23 mouse cellular contexts compared by ENCODE assay signal in the genomic region with DNA sequence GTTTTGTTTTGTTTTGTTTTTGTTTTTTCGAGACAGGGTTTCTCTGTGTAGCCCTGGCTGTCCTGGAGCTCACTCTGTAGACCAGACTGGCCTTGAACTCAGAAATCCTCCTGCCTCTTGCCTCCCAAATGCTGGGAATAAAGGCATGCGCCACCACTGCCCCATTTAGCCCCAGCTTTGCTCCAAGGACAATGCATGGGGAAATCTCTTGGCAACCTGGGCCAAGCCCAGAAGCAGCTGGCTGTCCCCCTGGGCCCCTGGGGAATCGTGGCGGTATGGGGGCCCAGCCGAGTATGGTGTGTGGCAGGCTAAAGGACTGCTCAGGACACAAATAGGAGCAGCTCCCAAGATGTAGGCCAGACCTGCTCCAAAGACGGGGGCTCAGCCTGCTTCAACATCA. TPM values are rescaled to one million over a fixed set of nuclear protein-coding genes. Genes with fewer than 3 reads are reported as not detected.
A peak's percentile ranks its signal among the peaks of the same experiment; 100 is the strongest.
DNase-seq lines count a peak whose midpoint lies in the region; ATAC-seq and TF ChIP-seq lines count a peak whose summit lies in the region.
"Had no signal": no experiment of that assay in that cellular context is flagged by ENCODE, and none has a peak within 500 bp of the region (broad histone marks: within the 10 kb centered on the region; RNA-seq: fewer than 3 reads in every experiment).

No protein-coding gene starts in this region.

- DNase-seq in cerebellum, adult 2 months: no peak
- no peak for DNase-seq in cerebellum, postnatal 14 days
- no peak for DNase-seq in hindbrain, postnatal 0 days (ENCODE audit: low spot score)
- DNase-seq in hindbrain, embryonic 10.5 days (ENCODE audit: low spot score): no peak
- DNase-seq in adrenal gland, adult 8-10 months: peak; percentile 60
- DNase-seq in adrenal gland, postnatal 36 days: peak; percentile 52 to 61
- no peak for DNase-seq in urinary bladder, adult 2 months (ENCODE audit: low spot score)
- no peak for DNase-seq in frontal cortex, adult 2 months (ENCODE audit: extremely low spot score in 1 of 2, low spot score in 1 of 2)
- DNase-seq: cerebellum, adult 11 months; gastrocnemius, postnatal 25 days; heart, adult 18-20 months; heart, postnatal 10 days; kidney, postnatal 25 days; lung, postnatal 36 days; midbrain, embryonic 14.5 days; thymus, postnatal 25 days had no signal

- TF ChIP-seq CTCF in cerebellum, adult 2 months (IDR thresholded peaks at IDR 0.05; ENCODE audit: borderline replicate concordance, insufficient read depth, low read depth, low read length): no peak
- no peak for TF ChIP-seq CTCF in hindbrain, postnatal 0 days (IDR thresholded peaks at IDR 0.05; ENCODE audit: low read depth)

- no peaks in the 10 kb centered on the region for H3K4me1 ChIP-seq in cerebellum, adult 2 months (ENCODE audit: control insufficient read depth, insufficient read depth, low read length)
- H3K4me1 ChIP-seq in hindbrain, postnatal 0 days (ENCODE audit: insufficient read depth, low read length): no peaks in the 10 kb centered on the region
- peaks cover 16% of the 10 kb centered on the region for H3K4me1 ChIP-seq in hindbrain, embryonic 10.5 days (replicated peaks)
- H3K4me1 ChIP-seq: heart, embryonic 12.5 days; liver, embryonic 15.5 days; lung, embryonic 15.5 days had no signal

- peak overlapping the region; percentile 31; the same call in 1 of the 2 replicates for H3K27ac ChIP-seq in cerebellum, adult 2 months (ENCODE audit: insufficient read depth, low read length)
- peak overlapping the region; percentile 41; the same call in 1 of the 2 replicates for H3K27ac ChIP-seq in hindbrain, postnatal 0 days
- H3K27ac ChIP-seq in hindbrain, embryonic 10.5 days: no peak overlapping the region
- H3K27ac ChIP-seq: liver, embryonic 15.5 days; lung, embryonic 15.5 days; stomach, embryonic 15.5 days had no signal

- no peaks in the 10 kb centered on the region for H3K9me3 ChIP-seq in hindbrain, postnatal 0 days (ENCODE audit: low read length)
- H3K9me3 ChIP-seq in hindbrain, embryonic 10.5 days: no peaks in the 10 kb centered on the region
- H3K9me3 ChIP-seq: heart, embryonic 12.5 days; liver, embryonic 15.5 days; lung, embryonic 15.5 days; megakaryocyte, embryonic 14.5 days; stomach, embryonic 15.5 days had no signal

- peaks cover 34% of the 10 kb centered on the region for H3K36me3 ChIP-seq in hindbrain, postnatal 0 days (ENCODE audit: insufficient read depth, low read length)
- peaks cover 68% of the 10 kb centered on the region for H3K36me3 ChIP-seq in hindbrain, embryonic 10.5 days

- ATAC-seq in hindbrain, postnatal 0 days: no peak
- ATAC-seq: CD4-positive, CD25-positive, alpha-beta regulatory T cell, adult 4 months; forebrain, embryonic 14.5 days had no signal

- TF ChIP-seq POLR2A in cerebellum, adult 2 months (IDR thresholded peaks at IDR 0.05; ENCODE audit: borderline replicate concordance, insufficient read depth, low read length): no peak

- H3K4me3 ChIP-seq in cerebellum, adult 2 months (replicated peaks; ENCODE audit: insufficient read depth, low read depth, low read length): no peak overlapping the region
- no peak overlapping the region for H3K4me3 ChIP-seq in hindbrain, postnatal 0 days (ENCODE audit: low read length)
- no peak overlapping the region for H3K4me3 ChIP-seq in hindbrain, embryonic 10.5 days
- H3K4me3 ChIP-seq: heart, embryonic 12.5 days; liver, embryonic 15.5 days; lung, embryonic 15.5 days; megakaryocyte, embryonic 14.5 days; stomach, embryonic 15.5 days had no signal

- no peaks in the 10 kb centered on the region for H3K27me3 ChIP-seq in cerebellum, adult 2 months (ENCODE audit: control insufficient read depth, insufficient read depth, low read length)
- no peaks in the 10 kb centered on the region for H3K27me3 ChIP-seq in hindbrain, postnatal 0 days (ENCODE audit: insufficient read depth, low read length)
- no peaks in the 10 kb centered on the region for H3K27me3 ChIP-seq in hindbrain, embryonic 10.5 days (ENCODE audit: insufficient read depth, poor library complexity, severe bottlenecking)
- H3K27me3 ChIP-seq: heart, embryonic 12.5 days; liver, embryonic 15.5 days; lung, embryonic 15.5 days; megakaryocyte, embryonic 14.5 days; stomach, embryonic 15.5 days had no signal

- WGBS in cerebellum, adult 2 months: 38% methylated on average over 6 of the region's 6 CpGs
- WGBS in hindbrain, postnatal 0 days: 68% methylated on average over 6 of the region's 6 CpGs
- WGBS in hindbrain, embryonic 10.5 days: 84% methylated on average over 6 of the region's 6 CpGs

- no peak overlapping the region for H3K4me2 ChIP-seq in hindbrain, postnatal 0 days (ENCODE audit: low read depth, low read length)
- H3K4me2 ChIP-seq: heart, embryonic 12.5 days; liver, embryonic 15.5 days; lung, embryonic 15.5 days; stomach, embryonic 15.5 days had no signal

- no peak overlapping the region for H3K9ac ChIP-seq in hindbrain, postnatal 0 days (replicated peaks; ENCODE audit: low read length)
- H3K9ac ChIP-seq: heart, embryonic 12.5 days; liver, embryonic 15.5 days; lung, embryonic 15.5 days; stomach, embryonic 15.5 days had no signal

RNA-seq across cellular contexts. Expression of a gene that starts 11.1 kb away (rescaled TPM):
- 11.7 and 12.1 TPM in 2 replicates for polyA plus RNA-seq in cerebellum, adult 2 months (2012; rRNA removed)
- 1.9 and 4.9 TPM in 2 replicates for total RNA-seq in hindbrain, postnatal 0 days (2014; rRNA removed)
- 5.6 and 5.8 TPM in 2 replicates for polyA plus RNA-seq in hindbrain, postnatal 0 days (2015; fragmentation: Nextera tagmentation; extraction: Ambion mirVana)
- polyA plus RNA-seq in hindbrain, embryonic 10.5 days (2016; fragmentation: Nextera tagmentation; extraction: Ambion mirVana): 1.6 and 1.8 TPM in 2 replicates
- 10 to 100 TPM; 10.1 to 12.9 (median 11.9) TPM for total RNA-seq in adrenal gland, adult 8-10 months (2022)
- total RNA-seq in adrenal gland, postnatal 36 days (2021): 10 to 100 TPM; 14.1 to 15.2 TPM
- polyA plus RNA-seq in urinary bladder, adult 2 months (2012; rRNA removed): 3.0 and 3.4 TPM in 2 replicates
- polyA plus RNA-seq in frontal cortex, adult 2 months (2012; rRNA removed): 6.9 and 7.8 TPM in 2 replicates

RNA-seq across cellular contexts. Expression of a gene that starts 16.1 kb away (rescaled TPM):
- polyA plus RNA-seq in cerebellum, adult 2 months (2012; rRNA removed): 36.6 and 38.1 TPM in 2 replicates
- 85.6 and 96.4 TPM in 2 replicates for total RNA-seq in hindbrain, postnatal 0 days (2014; rRNA removed)
- polyA plus RNA-seq in hindbrain, postnatal 0 days (2015; fragmentation: Nextera tagmentation; extraction: Ambion mirVana): 63.5 and 76.2 TPM in 2 replicates
- 71.8 and 80.5 TPM in 2 replicates for polyA plus RNA-seq in hindbrain, embryonic 10.5 days (2016; fragmentation: Nextera tagmentation; extraction: Ambion mirVana)
- total RNA-seq in adrenal gland, adult 8-10 months (2022): 100 to 1,000 TPM in 2 of 4 experiments, 10 to 100 TPM in 2; 72.8 to 116 (median 98.4) TPM
- 10 to 100 TPM; 85.9 to 89.9 TPM for total RNA-seq in adrenal gland, postnatal 36 days (2021)
- 66.7 and 79.2 TPM in 2 replicates for polyA plus RNA-seq in urinary bladder, adult 2 months (2012; rRNA removed)
- 62.3 and 68.1 TPM in 2 replicates for polyA plus RNA-seq in frontal cortex, adult 2 months (2012; rRNA removed)
- polyA plus RNA-seq: CD4-positive, CD25-positive, alpha-beta regulatory T cell, adult 4 months had no signal

RNA-seq across cellular contexts. Expression of a gene that starts 20.9 kb away (rescaled TPM):
- polyA plus RNA-seq in cerebellum, adult 2 months (2012; rRNA removed): 1,121 and 1,182 TPM in 2 replicates
- 418 and 469 TPM in 2 replicates for total RNA-seq in hindbrain, postnatal 0 days (2014; rRNA removed)
- 906 and 915 TPM in 2 replicates for polyA plus RNA-seq in hindbrain, postnatal 0 days (2015; fragmentation: Nextera tagmentation; extraction: Ambion mirVana)
- polyA plus RNA-seq in hindbrain, embryonic 10.5 days (2016; fragmentation: Nextera tagmentation; extraction: Ambion mirVana): 1,007 and 1,099 TPM in 2 replicates
- total RNA-seq in adrenal gland, adult 8-10 months (2022): 1,000 to 10,000 TPM; 1,361 to 1,741 (median 1,547) TPM
- total RNA-seq in adrenal gland, postnatal 36 days (2021): 1,000 to 10,000 TPM; 1,640 to 1,911 TPM
- polyA plus RNA-seq in urinary bladder, adult 2 months (2012; rRNA removed): 2,424 and 3,048 TPM in 2 replicates
- 1,050 and 1,099 TPM in 2 replicates for polyA plus RNA-seq in frontal cortex, adult 2 months (2012; rRNA removed)

RNA-seq across cellular contexts. Expression of a gene that starts 27.8 kb away (rescaled TPM):
- polyA plus RNA-seq in cerebellum, adult 2 months (2012; rRNA removed): 147 and 158 TPM in 2 replicates
- total RNA-seq in hindbrain, postnatal 0 days (2014; rRNA removed): 37.5 and 46.1 TPM in 2 replicates
- polyA plus RNA-seq in hindbrain, postnatal 0 days (2015; fragmentation: Nextera tagmentation; extraction: Ambion mirVana): 36.8 and 42.6 TPM in 2 replicates
- 7.0 and 8.9 TPM in 2 replicates for polyA plus RNA-seq in hindbrain, embryonic 10.5 days (2016; fragmentation: Nextera tagmentation; extraction: Ambion mirVana)
- 10 to 100 TPM; 54.5 to 65.1 (median 61.2) TPM for total RNA-seq in adrenal gland, adult 8-10 months (2022)
- 10 to 100 TPM; 41.5 to 88.1 TPM for total RNA-seq in adrenal gland, postnatal 36 days (2021)
- 24.1 and 33.5 TPM in 2 replicates for polyA plus RNA-seq in urinary bladder, adult 2 months (2012; rRNA removed)
- polyA plus RNA-seq in frontal cortex, adult 2 months (2012; rRNA removed): 74.4 and 74.7 TPM in 2 replicates

RNA-seq across cellular contexts. Expression of a gene that starts 27.8 kb away (rescaled TPM):
- polyA plus RNA-seq in cerebellum, adult 2 months (2012; rRNA removed): 4.8 and 5.8 TPM in 2 replicates
- total RNA-seq in hindbrain, postnatal 0 days (2014; rRNA removed): 7.6 and 11.8 TPM in 2 replicates
- polyA plus RNA-seq in hindbrain, postnatal 0 days (2015; fragmentation: Nextera tagmentation; extraction: Ambion mirVana): 7.3 and 7.7 TPM in 2 replicates
- 11.3 and 12.1 TPM in 2 replicates for polyA plus RNA-seq in hindbrain, embryonic 10.5 days (2016; fragmentation: Nextera tagmentation; extraction: Ambion mirVana)
- 10 to 100 TPM; 10.7 to 29.6 (median 21.6) TPM for total RNA-seq in adrenal gland, adult 8-10 months (2022)
- total RNA-seq in adrenal gland, postnatal 36 days (2021): 10 to 100 TPM; 10.5 to 11.3 TPM
- polyA plus RNA-seq in urinary bladder, adult 2 months (2012; rRNA removed): 14.4 and 19.7 TPM in 2 replicates
- polyA plus RNA-seq in frontal cortex, adult 2 months (2012; rRNA removed): 5.7 and 7.1 TPM in 2 replicates

Comparison
In these comparisons a context has a peak if more than half of its experiments do, and no peak if none do; other contexts are left out.
1. DNase-seq: peak in adrenal gland, adult 8-10 months (single experiment) and adrenal gland, postnatal 36 days (2 of 2); none in cerebellum, adult 2 months (0 of 2), cerebellum, postnatal 14 days (0 of 2), hindbrain, postnatal 0 days (single experiment), hindbrain, embryonic 10.5 days (single experiment), urinary bladder, adult 2 months (single experiment) and frontal cortex, adult 2 months (0 of 2).